Mouse (Mus musculus) C2C12 (cell line): ENCODE measurements around the gene Akap13.

Experiments used
- CTCF ChIP-seq: IDR thresholded peaks from one replicate; pipeline ENCODE4 v1.5.1; 2011; ENCODE audit not compliant: control insufficient read depth, insufficient read depth, insufficient read length
- FOSL1 ChIP-seq: IDR thresholded peaks from one replicate; pipeline ENCODE4 v1.8.0; 2011; ENCODE audit warnings: mild to moderate bottlenecking, low read length; ENCODE audit not compliant: poor library complexity, insufficient read depth, severe bottlenecking
- USF1 ChIP-seq: IDR thresholded peaks from one replicate; pipeline ENCODE4 v1.6.1; 2011; ENCODE audit warnings: low read depth, mild to moderate bottlenecking, control low read depth, moderate library complexity

GRCm38 (mm10) chr7:75699836-75700235 is 244.5 kb downstream of the Akap13 start:
- TF ChIP-seq CTCF (no peak), USF1 (no peak), FOSL1 (no peak)
